Comparison of ENCODE assay signal across 24 mouse cellular contexts in genomic region chr3:95679551-95679950, GRCm38 (mm10). TPM values are rescaled to one million over a fixed set of nuclear protein-coding genes. Genes with fewer than 3 reads are reported as not detected.
"Had no signal": no experiment of that assay in that cellular context is flagged by ENCODE, and none has a peak within 500 bp of the region (broad histone marks: within the 10 kb centered on the region; RNA-seq: fewer than 3 reads in every experiment).

No protein-coding gene starts in this region.

- H3K4me2 ChIP-seq: heart, embryonic 13.5 days; heart, embryonic 15.5 days; hindbrain, embryonic 13.5 days; hindbrain, embryonic 15.5 days; intestine, embryonic 15.5 days; limb, embryonic 13.5 days; limb, embryonic 15.5 days had no signal

- H3K4me3 ChIP-seq: heart, embryonic 13.5 days; heart, embryonic 15.5 days; hindbrain, embryonic 13.5 days; hindbrain, embryonic 15.5 days; intestine, embryonic 15.5 days; layer of hippocampus, adult 2 months; left cerebral cortex, adult 2 months; limb, embryonic 13.5 days; limb, embryonic 15.5 days had no signal

- H3K9ac ChIP-seq: heart, embryonic 15.5 days; hindbrain, embryonic 13.5 days; hindbrain, embryonic 15.5 days; intestine, embryonic 15.5 days; limb, embryonic 13.5 days; limb, embryonic 15.5 days; liver, embryonic 14.5 days had no signal

- H3K36me3 ChIP-seq: heart, embryonic 15.5 days; hindbrain, embryonic 15.5 days; intestine, embryonic 15.5 days had no signal

- H3K27ac ChIP-seq: heart, embryonic 13.5 days; heart, embryonic 15.5 days; hindbrain, embryonic 13.5 days; hindbrain, embryonic 15.5 days; hindbrain, postnatal 0 days; intestine, embryonic 15.5 days; layer of hippocampus, adult 2 months; left cerebral cortex, adult 2 months; limb, embryonic 13.5 days; limb, embryonic 15.5 days; liver, embryonic 14.5 days had no signal

- H3K27me3 ChIP-seq: heart, embryonic 13.5 days; heart, embryonic 15.5 days; hindbrain, embryonic 13.5 days; hindbrain, embryonic 15.5 days; intestine, embryonic 15.5 days; limb, embryonic 13.5 days; limb, embryonic 15.5 days had no signal

- ATAC-seq: hindbrain, postnatal 0 days; inflammation-experienced regulatory T-cells, adult 6 months; intestine, embryonic 15.5 days; intestine, postnatal 0 days had no signal

- DNase-seq: gastrocnemius, postnatal 14 days; heart, adult 18-20 months; heart, postnatal 14 days; heart, postnatal 36 days; kidney, adult 18-20 months; kidney, adult 8-10 months; kidney, postnatal 10 days; kidney, postnatal 25 days; kidney, postnatal 4 days; left cerebral cortex, postnatal 4 days had no signal

- H3K9me3 ChIP-seq: heart, embryonic 13.5 days; heart, embryonic 15.5 days; hindbrain, embryonic 13.5 days; hindbrain, embryonic 15.5 days; intestine, embryonic 15.5 days; limb, embryonic 13.5 days; limb, embryonic 15.5 days had no signal

RNA-seq across cellular contexts. Expression of gene Adamtsl4, which starts 8.2 kb away (rescaled TPM):
- total RNA-seq: hematopoietic stem cell, adult 5-6 weeks had no signal
